Mouse (Mus musculus) retina, embryonic 14.5 days (tissue): ENCODE measurements around the gene Depdc5.
"Not testable (repeated sequence)": the region's sequence is repeated elsewhere in the genome, so short reads cannot be mapped to it uniquely, and the experiment has no call there.

Source experiments
- DNase-seq: peaks from one replicate; pipeline ENCODE4 v3.0.0-alpha.2; 2015; ENCODE audit warnings: low spot score

Depdc5 gene

DNA sequence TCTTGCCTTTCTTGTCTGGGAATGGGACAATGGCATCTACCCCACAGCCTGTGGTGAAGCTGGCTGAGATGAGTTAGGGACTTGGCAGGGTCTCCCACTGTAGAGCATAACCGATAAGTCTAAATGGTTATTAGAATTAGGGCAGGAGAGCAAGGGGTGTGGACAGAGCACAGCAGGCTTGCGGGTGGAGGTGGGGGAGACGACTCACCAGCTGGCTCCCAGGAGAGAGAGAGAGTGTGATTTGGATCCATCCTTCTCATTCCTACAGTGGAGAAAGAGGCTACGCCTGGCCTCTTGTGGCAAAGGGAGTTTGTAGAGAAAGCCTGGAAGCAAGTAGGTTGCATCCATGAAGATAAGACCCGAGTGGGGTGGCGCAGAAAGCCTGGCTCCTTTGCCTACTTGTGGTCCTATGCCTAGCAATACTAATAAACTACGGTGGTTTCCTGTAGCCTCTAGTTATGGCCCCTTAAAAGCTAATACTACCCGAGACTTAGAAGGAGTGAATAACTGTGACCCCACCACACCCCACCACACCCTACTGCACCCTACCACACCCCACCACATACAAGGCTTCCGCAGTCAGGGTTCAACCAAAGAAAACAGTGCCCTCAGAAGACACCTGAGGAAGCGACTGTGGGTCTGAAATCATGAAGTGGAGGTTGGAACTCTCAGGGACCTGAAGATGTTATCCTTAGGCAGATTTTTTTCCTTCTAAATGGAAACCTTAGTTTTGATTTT lies 168.7 kb downstream of the Depdc5 start:
- no peak for DNase-seq

GRCm38 (mm10) chr5:33033121-33033520 lies 169.6 kb downstream of the Depdc5 start:
- DNase-seq, result peak; percentile 93

DNA sequence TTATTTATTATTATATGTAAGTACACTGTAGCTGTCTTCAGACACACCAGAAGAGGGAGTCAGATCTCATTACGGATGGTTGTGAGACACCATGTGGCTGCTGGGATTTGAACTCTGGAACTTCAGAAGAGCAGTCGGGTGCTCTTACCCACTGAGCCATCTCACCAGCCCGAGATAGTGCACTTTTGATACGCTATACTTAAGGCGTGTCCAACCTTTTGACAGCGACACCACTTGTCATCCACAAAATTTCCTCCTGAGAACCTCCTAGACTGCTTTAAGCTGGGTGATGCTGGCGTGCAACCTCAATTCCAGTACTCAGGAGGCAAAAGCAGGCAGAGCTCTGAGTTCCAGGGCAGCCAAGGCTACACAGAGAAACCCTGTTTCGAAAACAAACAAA lies 170.1 kb downstream of the Depdc5 start:
- DNase-seq, result not testable (repeated sequence)

- peak; percentile 28 for DNase-seq
Measured at GRCm38 (mm10) chr5:33034100-33034499, 170.6 kb downstream of the Depdc5 start.

GRCm38 (mm10) chr5:33034916-33035315 lies 171.4 kb downstream of the Depdc5 start:
- no peak for DNase-seq

DNA sequence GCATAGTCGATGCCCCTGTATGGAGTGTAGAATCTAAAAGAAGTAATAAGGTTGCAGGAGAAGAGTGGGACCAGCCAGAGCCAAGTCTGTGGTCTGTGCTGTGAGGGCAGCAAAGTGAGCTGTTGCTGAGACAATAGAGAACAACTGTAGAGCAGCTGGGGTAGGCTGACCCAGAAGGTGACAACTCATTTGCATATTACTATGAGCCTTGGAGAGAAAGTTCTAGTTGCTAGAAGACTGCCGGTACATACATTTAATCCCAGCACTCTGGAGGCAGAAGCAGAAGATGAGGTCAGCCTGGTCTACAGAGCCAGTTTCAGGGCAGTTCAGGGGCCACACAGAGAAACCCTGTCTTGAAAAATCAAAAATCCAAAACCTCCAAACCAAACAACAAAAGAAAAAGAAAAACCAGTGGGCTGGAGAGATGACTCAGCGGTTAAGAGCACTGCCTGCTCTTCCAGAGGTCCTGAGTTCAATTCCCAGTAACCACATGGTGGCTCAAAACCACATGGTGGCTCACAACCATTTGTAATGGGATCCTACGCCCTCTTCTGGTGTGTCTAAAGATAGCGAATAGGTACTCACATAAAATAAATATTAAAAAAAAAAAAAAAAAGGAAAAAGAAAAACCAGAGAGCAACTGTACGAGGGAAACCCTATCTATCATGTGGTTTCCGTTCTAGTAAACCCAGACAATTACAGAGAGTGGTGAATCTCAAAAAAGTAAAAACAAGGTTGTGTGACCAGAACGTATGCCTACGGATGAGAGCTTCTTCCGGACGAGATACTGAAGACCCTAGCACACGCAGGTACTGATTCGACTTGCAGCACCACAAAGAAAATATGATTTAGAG lies 175.4 kb downstream of the Depdc5 start:
- no peak for DNase-seq

DNA sequence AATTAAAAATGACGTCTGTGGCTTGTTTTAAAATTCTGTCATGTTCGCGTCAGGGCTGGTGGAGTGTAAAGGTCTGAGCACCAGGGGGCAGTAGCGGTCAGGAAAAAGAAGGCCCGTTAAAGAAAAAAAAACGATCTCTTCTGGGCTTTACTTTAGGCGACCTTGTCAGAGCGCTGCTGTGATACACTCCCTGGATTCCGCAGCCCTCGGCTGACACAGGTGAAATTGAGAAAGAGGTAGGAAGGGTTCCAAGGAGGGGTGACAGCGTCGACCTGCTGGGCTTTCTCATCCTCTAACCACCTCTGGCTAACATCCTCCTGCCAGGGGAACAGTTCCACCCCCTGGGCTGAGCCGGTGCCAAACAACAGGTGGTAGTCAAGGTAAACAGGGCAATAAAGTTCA lies 176.0 kb downstream of the Depdc5 start:
- DNase-seq, result peak; percentile 88

- not testable (repeated sequence) for DNase-seq
Measured at GRCm38 (mm10) chr5:33040735-33041134, 177.2 kb downstream of the Depdc5 start.

- DNase-seq, result no peak
Measured at GRCm38 (mm10) chr5:33043397-33043796, 179.9 kb downstream of the Depdc5 start.
